Mouse (Mus musculus) kidney, adult 2 months (tissue): Measurements from ENCODE around the gene Scaper.

Experiments
- CTCF ChIP-seq: fragments of 200-500 bp; conservative IDR thresholded peaks from 2 replicates; pipeline ENCODE4 v1.5.1; 2011; ENCODE audit warnings: low read depth, mild to moderate bottlenecking, control low read depth, low read length, moderate library complexity, mixed read lengths; ENCODE audit not compliant: insufficient read depth, insufficient read length
- POLR2A ChIP-seq: fragments of 200-500 bp; IDR thresholded peaks from one replicate; pipeline ENCODE4 v1.6.1; 2011; ENCODE audit warnings: low read depth, low read length, control low read depth

DNA sequence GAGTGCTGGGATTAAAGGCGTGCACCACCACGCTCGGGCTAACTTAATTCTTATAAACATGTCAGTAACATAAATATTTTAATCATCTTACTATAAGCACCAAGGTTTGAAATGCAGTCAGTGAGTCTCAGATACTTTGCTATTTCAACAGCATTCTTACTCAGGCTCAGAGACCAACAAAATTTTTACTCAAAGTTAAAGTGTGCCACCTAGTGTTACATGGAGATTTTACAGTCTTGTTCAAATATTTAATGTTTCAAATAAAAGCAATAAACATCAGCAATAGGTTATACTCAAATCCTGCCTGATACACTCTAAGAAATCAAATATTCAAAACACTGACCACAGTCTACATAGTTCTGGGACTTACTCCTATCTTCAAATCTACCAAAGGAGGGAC is 19.3 kb downstream of the Scaper start:
- no peak for TF ChIP-seq CTCF
- no peak for TF ChIP-seq POLR2A
